Comparison of ENCODE assay signal across 8 mouse cellular contexts in the genomic region with DNA sequence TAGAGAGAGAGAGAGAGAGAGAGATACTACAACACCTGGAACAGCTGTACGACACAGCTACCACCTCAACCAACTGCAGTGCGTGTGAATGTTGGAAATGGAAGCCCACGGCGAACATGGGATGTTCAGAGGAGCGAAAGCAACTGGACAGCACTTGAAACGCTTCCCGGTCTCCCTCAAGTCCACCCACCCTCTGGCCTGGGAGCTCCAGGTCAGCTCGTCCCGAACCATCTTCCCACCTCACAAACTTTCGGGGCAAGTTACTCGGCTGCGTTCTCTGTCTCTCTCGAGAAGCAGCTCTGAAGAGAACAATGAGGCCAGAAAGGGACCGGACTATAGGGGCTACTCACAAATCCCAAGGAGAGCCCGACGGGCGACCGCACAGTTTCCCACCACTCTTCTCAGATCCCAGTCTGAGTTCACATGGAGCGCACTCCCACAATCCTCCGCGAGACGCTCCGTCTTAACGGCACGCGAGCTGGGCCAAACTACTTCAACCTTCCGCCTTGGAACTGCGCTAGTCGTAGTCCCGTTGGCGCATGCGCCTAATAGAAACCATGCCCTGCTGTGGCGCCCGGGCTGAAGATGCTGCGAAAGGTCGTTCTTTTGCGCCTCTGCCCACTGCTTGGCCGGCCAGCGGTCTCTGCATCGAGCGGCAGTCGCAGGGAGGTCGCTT. TPM values are rescaled to one million over a fixed set of nuclear protein-coding genes. Genes with fewer than 3 reads are reported as not detected.
DNase-seq lines count a peak whose midpoint lies in the region; ATAC-seq and TF ChIP-seq lines count a peak whose summit lies in the region.

A gene (minus strand): TSS at position 438 of the 676 bp plus-strand sequence.
A gene (plus strand): TSS at position 523 of the 676 bp plus-strand sequence.

- peak within 1 kb of the TSS; percentile 96 for H3K4me2 ChIP-seq in hindbrain, postnatal 0 days (ENCODE audit: low read depth, low read length)

- peak within 1 kb of the TSS; percentile 90 for H3K27ac ChIP-seq in gastrocnemius, adult 2 months
- peak within 1 kb of the TSS; percentile 79 for H3K27ac ChIP-seq in hindbrain, postnatal 0 days
- H3K27ac ChIP-seq in left cerebral cortex, adult 2 months: peak within 1 kb of the TSS; percentile 86

- intact Hi-C loops in gastrocnemius, adult 2 months (cut with DNase I): loop anchor here (5.0 kb wide), 1 partner anchor 257 kb away; no protein-coding TSS in a partner anchor
- intact Hi-C loops in left cerebral cortex, adult 2 months (cut with DNase I): loop anchor here (5.0 kb wide), 2 partner anchors 103 to 257 kb away; a partner anchor contains a TSS

- H3K27me3 ChIP-seq in hindbrain, postnatal 0 days (ENCODE audit: insufficient read depth, low read length): no peaks in the 10 kb centered on the region

- no peaks in the 10 kb centered on the region; the same call in 1 of the 2 replicates for H3K4me1 ChIP-seq in hindbrain, postnatal 0 days (ENCODE audit: insufficient read depth, low read length)

- peak; percentile 99 for DNase-seq in ZHBTc4 (ENCODE audit: low read depth, low spot score)
- peak; percentile 97 for DNase-seq in gastrocnemius, adult 2 months
- peak; percentile 99 for DNase-seq in hindbrain, postnatal 0 days (ENCODE audit: low spot score)
- peak; percentile 98 to 99 for DNase-seq in left cerebral cortex, adult 2 months (ENCODE audit: extremely low spot score in 1 of 2, low spot score in 2 of 2)
- DNase-seq in right cerebral cortex, adult 2 months (ENCODE audit: low spot score in 2 of 2): peak; percentile 99 to 100
- DNase-seq in urinary bladder, postnatal 14 days (ENCODE audit: low spot score): peak; percentile 97

- TF ChIP-seq CTCF in gastrocnemius, adult 2 months (IDR thresholded peaks at IDR 0.05): no peak
- TF ChIP-seq CTCF in hindbrain, postnatal 0 days (IDR thresholded peaks at IDR 0.05; ENCODE audit: low read depth): 0 out of 2 replicates have a peak, but pooled peaks have one; percentile 11
- no peak for TF ChIP-seq CTCF in left cerebral cortex, adult 2 months (IDR thresholded peaks at IDR 0.05)

- H3K9ac ChIP-seq in hindbrain, postnatal 0 days (replicated peaks; ENCODE audit: low read length): peak within 1 kb of the TSS; percentile 75

- no peaks in the 10 kb centered on the region for H3K9me3 ChIP-seq in hindbrain, postnatal 0 days (ENCODE audit: low read length)

- peak within 1 kb of the TSS; percentile 94 for H3K4me3 ChIP-seq in gastrocnemius, adult 2 months
- H3K4me3 ChIP-seq in hindbrain, postnatal 0 days (ENCODE audit: low read length): peak within 1 kb of the TSS; percentile 78
- peak within 1 kb of the TSS; percentile 94 for H3K4me3 ChIP-seq in left cerebral cortex, adult 2 months

- peaks cover 12% of the 10 kb centered on the region; the same call in 1 of the 2 replicates for H3K36me3 ChIP-seq in hindbrain, postnatal 0 days (ENCODE audit: insufficient read depth, low read length)

- 2% methylated on average over 43 of the region's 43 CpGs for WGBS in hindbrain, postnatal 0 days

- peak; percentile 98 for ATAC-seq in common myeloid progenitor, adult 5-6 weeks (replicated peaks; ENCODE audit: low read depth, poor library complexity, severe bottlenecking)
- ATAC-seq in hindbrain, postnatal 0 days: peak; percentile 98
- ATAC-seq in megakaryocyte, adult 5-6 weeks (ENCODE audit: poor library complexity, severe bottlenecking): peak; percentile 96

RNA-seq across cellular contexts. Expression of the first gene that starts in this region (rescaled TPM):
- 97.0 and 119 TPM in 2 replicates for total RNA-seq in common myeloid progenitor, adult 5-6 weeks (2017)
- 10 to 100 TPM; 12.1 to 12.9 TPM for total RNA-seq in gastrocnemius, adult 2 months (2021)
- total RNA-seq in hindbrain, postnatal 0 days (2014; rRNA removed): 4.7 and 10.8 TPM in 2 replicates
- 16.1 and 18.2 TPM in 2 replicates for polyA plus RNA-seq in hindbrain, postnatal 0 days (2015; fragmentation: Nextera tagmentation; extraction: Ambion mirVana)
- total RNA-seq in left cerebral cortex, adult 2 months (2021): 10 to 100 TPM; 19.1 to 22.2 TPM
- total RNA-seq in megakaryocyte, adult 5-6 weeks (2015): 18.9 and 21.0 TPM in 2 replicates
- total RNA-seq in megakaryocyte, adult 5-6 weeks (2017): 26.4 and 27.0 TPM in 2 replicates

RNA-seq across cellular contexts. Expression of the second gene that starts in this region (rescaled TPM):
- total RNA-seq in common myeloid progenitor, adult 5-6 weeks (2017): 23.1 and 34.8 TPM in 2 replicates
- 10 to 100 TPM; 36.1 to 45.8 TPM for total RNA-seq in gastrocnemius, adult 2 months (2021)
- 30.7 and 39.2 TPM in 2 replicates for total RNA-seq in hindbrain, postnatal 0 days (2014; rRNA removed)
- 65.3 and 66.2 TPM in 2 replicates for polyA plus RNA-seq in hindbrain, postnatal 0 days (2015; fragmentation: Nextera tagmentation; extraction: Ambion mirVana)
- 10 to 100 TPM; 50.5 to 51.3 TPM for total RNA-seq in left cerebral cortex, adult 2 months (2021)
- 11.7 and 12.9 TPM in 2 replicates for total RNA-seq in megakaryocyte, adult 5-6 weeks (2015)
- 15.9 and 18.4 TPM in 2 replicates for total RNA-seq in megakaryocyte, adult 5-6 weeks (2017)

Comparison
In these comparisons a context has a peak if more than half of its experiments do, and no peak if none do; other contexts are left out.
1. Peak in every context shown above with its lines: DNase-seq, ATAC-seq, H3K4me3 ChIP-seq and H3K27ac ChIP-seq.